Mouse (Mus musculus) embryonic facial prominence, embryonic 14.5 days (tissue): ENCODE data around the gene Ss18l2. TPM values are rescaled to one million over a fixed set of nuclear protein-coding genes. Genes with fewer than 3 reads are reported as not detected.
A peak's percentile ranks its signal among the peaks of the same experiment; 100 is the strongest.

ENCODE experiments used
- ATAC-seq: fragments of 200-750 bp; cut with Nextera tagmentation; 2 replicates; pipeline ENCODE4 v1.8.0; 2017; ENCODE audit warnings: low read depth, moderate number of reproducible peaks, moderate TSS enrichment
- DNase-seq: peaks from one replicate; pipeline ENCODE4 v3.0.0-alpha.2; 2015; ENCODE audit warnings: low spot score
- H3K27ac ChIP-seq: fragments of 300-500 bp; sonication (generic); replicated peaks from 2 replicates; pipeline ENCODE4 v1.5.1; 2014; ENCODE audit warnings: low read depth, mild to moderate bottlenecking, low read length, moderate library complexity
- H3K27me3 ChIP-seq: fragments of 300-500 bp; sonication (generic); replicated peaks from 2 replicates; pipeline ENCODE4 v1.6.1; 2014; ENCODE audit warnings: low read length; ENCODE audit not compliant: control insufficient read depth, insufficient read depth
- H3K36me3 ChIP-seq: fragments of 300-500 bp; sonication (generic); 2 replicates; pipeline ENCODE4 v1.6.1; 2014; ENCODE audit warnings: low read length, mixed read lengths; ENCODE audit not compliant: control insufficient read depth, insufficient read depth
- H3K4me1 ChIP-seq: fragments of 300-500 bp; sonication (generic); 2 replicates; pipeline ENCODE4 v1.6.1; 2014; ENCODE audit warnings: antibody characterized with exemption, low read length; ENCODE audit not compliant: control insufficient read depth, insufficient read depth
- H3K4me2 ChIP-seq: fragments of 300-500 bp; sonication (generic); 2 replicates; pipeline ENCODE4 v1.6.1; 2014; ENCODE audit warnings: low read depth, mild to moderate bottlenecking, low read length, moderate library complexity, mixed read lengths
- H3K4me3 ChIP-seq: fragments of 300-500 bp; sonication (generic); 2 replicates; pipeline ENCODE4 v1.5.1; 2014; ENCODE audit warnings: low read depth, mild to moderate bottlenecking, low read length
- H3K9ac ChIP-seq: fragments of 300-500 bp; sonication (generic); 2 replicates; pipeline ENCODE4 v1.6.1; 2014; ENCODE audit warnings: low read depth, mild to moderate bottlenecking, low read length, moderate library complexity, mixed read lengths
- H3K9me3 ChIP-seq: fragments of 300-500 bp; sonication (generic); 2 replicates; pipeline ENCODE4 v1.6.1; 2016; ENCODE audit warnings: low read length; ENCODE audit not compliant: control insufficient read depth
- WGBS: fragments of 180-500 bp; shearing (Covaris S2); extraction: QIAGEN DNeasy Blood & Tissue Kit; methylation state at CpG from one replicate; pipeline ENCODE4 v1.1.7; 2014; 5-methylcytosine and 5-hydroxymethylcytosine counted together
- polyA plus RNA-seq: library from polyadenylated mRNA; unstranded; fragments of >200 nt; fragmentation: Nextera tagmentation; extraction: Ambion mirVana; gene quantifications from 2 replicates; pipeline ENCODE4 v1.2.1, GENCODE M21; 2014

The Ss18l2 gene
- polyA plus RNA-seq, 1 experiment from 2014 or later, result 159 TPM

- H3K36me3 ChIP-seq, result peaks cover 47% of the 10 kb centered on the region
Measured at GRCm38 (mm10) chr9:121759091-121760081, 49.3 kb downstream of the Ss18l2 start, which contains the start of gene Zfp651. TSS of gene Zfp651 (plus strand) at chr9:121759330.

GRCm38 (mm10) chr9:121760271-121761090 lies 50.4 kb downstream of the Ss18l2 start:
- 2% methylated on average over 18 of the region's 43 CpGs for WGBS
- peak overlapping the region; percentile 95 for H3K27ac ChIP-seq
- ATAC-seq, result peak; percentile 65
- peaks cover 30% of the 10 kb centered on the region for H3K4me1 ChIP-seq
- peak; percentile 93 for DNase-seq
- H3K27me3 ChIP-seq, result no peaks in the 10 kb centered on the region
- H3K4me3 ChIP-seq, result peak overlapping the region; percentile 94
- peaks cover 47% of the 10 kb centered on the region for H3K36me3 ChIP-seq
- no peaks in the 10 kb centered on the region for H3K9me3 ChIP-seq
- H3K4me2 ChIP-seq, result peak overlapping the region; percentile 86
- H3K9ac ChIP-seq, result peak overlapping the region; percentile 95

More at GRCm38 (mm10) chr9:121759091-121760081, 49.3 kb downstream of the Ss18l2 start, which contains the start of gene Zfp651:
- peak within 1 kb of the TSS; percentile 86 for H3K4me2 ChIP-seq
- peaks cover 30% of the 10 kb centered on the region for H3K4me1 ChIP-seq
- 1% methylated on average over 29 of the region's 97 CpGs for WGBS
- peak within 1 kb of the TSS; percentile 95 for H3K9ac ChIP-seq
- DNase-seq (peak; percentile 89), ATAC-seq (peak; percentile 84)
- H3K9me3 ChIP-seq, result no peaks in the 10 kb centered on the region
- H3K27me3 ChIP-seq, result no peaks in the 10 kb centered on the region
- peak within 1 kb of the TSS; percentile 95 for H3K27ac ChIP-seq
- peak within 1 kb of the TSS; percentile 94 for H3K4me3 ChIP-seq

- Histone ChIP-seq H3K9me3 (no peaks in the 10 kb centered on the region), H3K27me3 (no peaks in the 10 kb centered on the region), H3K36me3 (peaks cover 47% of the 10 kb centered on the region), H3K4me1 (peaks cover 30% of the 10 kb centered on the region), H3K4me3 (peak overlapping the region; percentile 94), H3K27ac (peak overlapping the region; percentile 95; the same call in 1 of the 2 replicates), H3K9ac (peak overlapping the region; percentile 95), H3K4me2 (peak overlapping the region; percentile 86)
- DNase-seq (no peak), ATAC-seq (no peak)
- 58% methylated on average over 10 of the region's 10 CpGs for WGBS
Measured at GRCm38 (mm10) chr9:121761091-121761665, 51.0 kb downstream of the Ss18l2 start.

GRCm38 (mm10) chr9:121761787-121762186 lies 51.7 kb downstream of the Ss18l2 start:
- Histone ChIP-seq H3K4me1 (peaks cover 28% of the 10 kb centered on the region), H3K9ac (peak overlapping the region; percentile 38; the same call in 1 of the 2 replicates), H3K27ac (no peak overlapping the region), H3K4me2 (no peak overlapping the region), H3K4me3 (no peak overlapping the region), H3K9me3 (no peaks in the 10 kb centered on the region), H3K36me3 (peaks cover 50% of the 10 kb centered on the region), H3K27me3 (no peaks in the 10 kb centered on the region)
- ATAC-seq, result no peak
- no peak for DNase-seq
- WGBS, result 66% methylated on average over 7 of the region's 8 CpGs

- Histone ChIP-seq H3K4me2 (no peak overlapping the region), H3K27me3 (no peaks in the 10 kb centered on the region), H3K27ac (no peak overlapping the region), H3K4me3 (no peak overlapping the region), H3K36me3 (peaks cover 50% of the 10 kb centered on the region), H3K4me1 (peaks cover 25% of the 10 kb centered on the region), H3K9ac (no peak overlapping the region; the same call in 1 of the 2 replicates), H3K9me3 (no peaks in the 10 kb centered on the region)
- ATAC-seq (no peak), DNase-seq (no peak)
- 82% methylated on average over 9 of the region's 10 CpGs for WGBS
Measured at GRCm38 (mm10) chr9:121762248-121762647, 52.1 kb downstream of the Ss18l2 start.

- Histone ChIP-seq H3K4me1 (peaks cover 21% of the 10 kb centered on the region), H3K9me3 (no peaks in the 10 kb centered on the region), H3K27me3 (no peaks in the 10 kb centered on the region), H3K36me3 (peaks cover 53% of the 10 kb centered on the region), H3K4me2 (no peak overlapping the region), H3K4me3 (no peak overlapping the region), H3K27ac (no peak overlapping the region), H3K9ac (no peak overlapping the region)
- 88% methylated on average over 25 of the region's 25 CpGs for WGBS
- ATAC-seq, result no peak
- no peak for DNase-seq
Measured at GRCm38 (mm10) chr9:121762761-121763160, 52.6 kb downstream of the Ss18l2 start.
